Mouse (Mus musculus): ENCODE measurements around the gene Pth. TPM values are rescaled to one million over a fixed set of nuclear protein-coding genes. Genes with fewer than 3 reads are reported as not detected.

The Pth gene
- total RNA-seq (2021): not detected

GRCm38 (mm10) chr7:113388470-113388869, at the start of gene Pth:
Gene Pth, minus strand, starts transcription at chr7:113388570.
- no peak for DNase-seq

DNA sequence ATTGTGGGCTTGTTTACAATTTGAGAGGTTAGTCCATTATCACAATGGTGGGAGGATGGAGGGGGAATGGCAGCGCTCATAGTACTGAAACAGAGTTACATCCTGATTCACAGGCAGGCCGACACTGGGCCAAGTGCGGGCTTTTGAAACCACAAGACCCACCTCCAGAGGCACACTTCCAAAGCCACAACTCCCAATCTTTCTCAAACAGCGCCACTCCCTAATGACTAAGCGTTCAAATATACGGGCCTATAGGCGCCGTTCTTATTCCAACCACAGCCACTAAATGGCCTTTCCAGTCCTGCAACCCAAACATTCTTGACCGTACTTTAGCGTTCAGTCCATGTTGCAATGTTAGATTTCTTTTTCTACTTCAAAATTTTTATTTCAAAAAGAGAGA, 47.9 kb upstream of the Pth start:
- DNase-seq: no peak

DNA sequence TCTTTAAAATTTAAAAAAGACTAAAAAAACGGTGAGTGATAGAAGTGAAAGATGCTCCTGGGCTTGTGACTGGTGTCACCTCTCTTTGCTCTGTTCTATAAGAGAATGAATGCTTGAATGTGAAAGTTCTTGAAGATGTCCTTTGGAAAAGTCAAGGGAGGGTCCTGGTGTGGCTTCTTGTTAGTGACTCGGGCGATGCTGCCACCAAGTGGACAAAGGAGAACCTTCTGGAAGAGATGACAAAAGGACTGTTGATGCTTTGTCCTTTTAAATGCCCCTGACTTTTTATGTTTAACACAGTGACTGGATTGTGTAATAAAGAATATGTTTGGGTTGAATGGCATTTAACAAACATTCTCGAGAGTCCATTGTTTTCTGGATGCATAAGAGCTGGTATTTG, 45.9 kb upstream of the Pth start:
- DNase-seq: peak; percentile 71

DNA sequence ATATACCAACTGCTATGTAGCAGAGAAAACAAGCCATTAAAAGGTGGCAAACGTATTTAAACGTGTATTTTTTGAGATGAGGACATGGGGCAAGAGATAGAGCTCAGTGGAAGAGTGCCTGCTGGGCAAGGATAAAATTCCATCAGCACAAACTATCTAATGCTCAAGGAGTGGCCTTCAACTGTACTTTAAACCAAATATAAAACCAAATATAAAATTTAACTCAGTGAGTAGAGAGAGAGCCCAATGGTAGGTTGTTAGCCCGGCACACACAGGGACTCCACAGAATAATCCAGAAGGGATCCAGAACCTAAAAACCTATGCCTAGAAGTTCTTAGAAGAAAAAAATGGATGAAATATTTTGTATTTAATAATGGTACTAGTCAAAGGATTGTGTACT, 45.1 kb upstream of the Pth start:
- DNase-seq: no peak

- DNase-seq: no peak
These were observed 44.5 kb upstream of the Pth start for GRCm38 (mm10) chr7:113432891-113433290.

- no peak for DNase-seq
These were observed 32.4 kb upstream of the Pth start for GRCm38 (mm10) chr7:113420771-113421170.

DNA sequence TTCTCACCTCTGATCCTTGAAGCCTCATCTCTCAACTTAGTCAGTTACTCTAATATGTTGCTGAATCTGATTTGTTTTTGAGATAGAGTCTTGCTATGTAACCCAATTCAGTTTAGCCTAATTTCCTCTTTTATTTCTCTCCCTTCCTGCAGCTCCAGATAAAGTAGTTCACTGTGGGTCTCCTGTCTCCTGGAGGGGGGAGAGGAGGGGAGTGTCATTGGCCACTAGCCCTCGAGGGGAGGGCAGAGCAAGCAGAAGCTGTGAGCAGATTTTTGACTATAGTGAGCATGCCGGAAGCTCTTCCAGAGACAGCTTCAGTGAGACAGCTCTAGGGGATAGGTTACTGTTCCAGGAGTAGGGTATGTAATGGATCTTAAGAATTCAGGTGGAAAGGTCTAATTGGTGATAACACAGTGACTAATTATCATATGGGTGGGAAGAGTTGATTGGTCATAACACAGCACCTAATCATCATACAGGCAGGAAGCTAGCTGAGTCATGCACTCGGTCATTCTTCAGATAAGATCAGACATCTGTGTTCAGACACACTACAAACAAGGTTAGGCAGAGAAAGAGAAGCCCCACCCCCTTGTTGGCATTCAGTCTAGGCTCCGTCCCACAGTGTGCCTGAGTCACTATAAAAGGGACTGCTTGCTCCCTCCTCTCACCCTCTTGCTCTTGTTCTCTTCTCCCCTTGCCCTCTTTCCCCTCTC, 30.9 kb upstream of the Pth start:
- peak; percentile 34 for DNase-seq

- DNase-seq: no peak
These were observed 28.2 kb upstream of the Pth start for GRCm38 (mm10) chr7:113416536-113416935.

GRCm38 (mm10) chr7:113415256-113415655, 26.9 kb upstream of the Pth start:
- no peak for DNase-seq

- DNase-seq: no peak
These were observed 20.3 kb upstream of the Pth start for GRCm38 (mm10) chr7:113408712-113409111.

DNA sequence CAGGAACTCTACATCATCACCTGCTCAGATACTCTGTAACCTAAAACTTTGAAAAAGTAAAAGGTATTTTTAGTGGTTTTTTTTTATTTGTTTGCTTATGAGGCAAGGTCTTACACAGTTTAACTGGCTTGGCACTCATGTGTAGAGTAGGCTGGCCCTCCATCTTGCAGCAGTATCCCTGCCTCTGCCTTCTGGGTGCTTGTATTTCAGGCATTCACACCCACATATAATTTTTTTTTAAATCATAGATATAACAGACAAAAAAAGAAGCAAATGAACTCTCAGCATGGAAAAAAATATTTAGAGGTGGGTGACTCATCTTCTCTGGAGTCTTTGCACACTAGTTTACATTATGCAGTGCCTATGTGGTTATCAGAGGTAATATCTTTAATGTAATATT, 9.7 kb upstream of the Pth start:
- DNase-seq: no peak

- DNase-seq: no peak
These were observed 8.3 kb upstream of the Pth start for GRCm38 (mm10) chr7:113396661-113397060.

GRCm38 (mm10) chr7:113391619-113392018, 3.2 kb upstream of the Pth start:
- DNase-seq: no peak

- DNase-seq: peak; percentile 80
These were observed 10.3 kb downstream of the Pth start for GRCm38 (mm10) chr7:113377875-113378658.

- no peak for DNase-seq
These were observed 15.7 kb downstream of the Pth start for GRCm38 (mm10) chr7:113372682-113373081.

- DNase-seq: peak; percentile 78
These were observed 18.6 kb downstream of the Pth start for GRCm38 (mm10) chr7:113369620-113370340.

DNA sequence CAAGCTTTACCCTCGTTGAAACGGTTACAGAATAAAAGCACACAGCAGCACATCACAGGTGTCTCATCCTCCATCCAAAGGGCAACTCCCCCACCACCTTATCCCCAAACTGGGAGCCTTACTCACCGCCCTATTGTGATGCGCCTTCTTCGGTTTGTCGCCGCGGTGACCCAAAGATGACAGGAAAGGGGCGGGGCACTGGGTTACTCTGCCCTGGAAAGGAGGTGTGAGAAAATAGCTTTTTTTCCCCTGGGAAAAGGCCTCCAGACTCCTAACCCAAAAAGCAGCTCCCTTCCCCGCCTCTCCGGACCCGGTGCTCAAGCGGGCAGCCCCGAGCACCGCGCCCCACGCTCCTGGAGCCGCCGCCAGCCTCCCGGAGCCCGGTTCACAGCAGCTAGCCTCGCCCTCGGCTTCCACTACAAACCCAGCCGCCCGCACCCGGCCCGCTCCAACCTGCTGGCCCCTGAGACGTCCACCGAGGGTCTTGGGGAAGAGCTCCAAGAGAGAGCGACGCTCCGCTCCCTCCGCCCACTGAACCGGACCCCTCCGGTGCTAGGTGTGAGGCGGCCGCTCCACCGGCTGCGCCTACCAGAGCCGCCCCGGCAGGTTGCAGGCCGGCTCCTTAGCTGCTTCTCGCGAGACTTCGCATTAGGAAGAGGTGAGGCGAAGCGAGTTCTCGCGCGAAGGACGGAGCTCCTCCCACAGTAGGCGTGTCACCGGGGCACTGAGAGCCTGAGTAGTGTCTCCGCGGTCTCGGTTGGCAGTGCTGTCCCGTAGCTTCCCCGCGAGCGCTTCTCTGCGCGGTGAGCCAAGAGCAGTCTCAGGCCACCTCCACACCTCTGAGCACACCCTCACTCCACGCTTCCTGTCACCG, 19.4 kb downstream of the Pth start, which contains the start of gene Btbd10:
Gene Btbd10, minus strand, starts transcription at position 647 of the 874 bp plus-strand sequence.
- DNase-seq: peak; percentile 99

DNA sequence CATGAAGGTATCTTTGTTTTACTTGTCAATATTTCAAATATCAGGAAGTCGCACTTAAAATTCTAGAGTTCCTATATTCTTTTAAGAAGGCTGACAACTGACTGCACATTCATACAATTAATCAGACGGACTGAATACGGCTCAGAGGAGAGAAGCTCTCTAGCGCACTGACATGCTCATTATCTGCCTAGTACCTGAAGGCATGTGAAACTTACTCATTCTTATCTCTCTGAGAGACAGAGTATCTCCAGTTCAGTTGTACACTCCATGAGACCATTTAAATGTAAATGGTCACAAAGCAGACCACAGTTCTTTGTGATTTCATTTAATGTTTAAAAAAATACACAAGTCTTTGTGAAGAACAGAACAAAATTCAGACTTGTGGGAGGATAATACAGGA, 20.9 kb downstream of the Pth start:
- DNase-seq: no peak

DNA sequence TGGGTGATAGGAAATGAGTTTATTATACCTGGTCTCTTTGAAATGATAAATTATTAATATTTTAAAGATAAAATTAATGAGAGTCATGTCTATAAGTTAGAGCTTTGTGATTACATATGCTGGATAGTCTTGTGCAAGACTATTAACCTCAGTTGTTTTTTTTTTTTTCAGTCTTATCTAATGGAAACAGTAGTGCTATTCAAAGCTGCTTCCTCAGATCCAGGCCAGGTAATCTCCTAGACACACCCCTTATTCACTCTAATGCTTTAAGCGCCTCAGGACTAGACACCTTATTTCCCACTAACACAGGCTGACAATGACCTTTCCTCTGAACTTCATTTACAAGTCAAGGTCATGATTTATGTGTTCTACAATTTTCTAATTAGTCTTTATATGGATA, 39.3 kb downstream of the Pth start:
- no peak for DNase-seq

DNA sequence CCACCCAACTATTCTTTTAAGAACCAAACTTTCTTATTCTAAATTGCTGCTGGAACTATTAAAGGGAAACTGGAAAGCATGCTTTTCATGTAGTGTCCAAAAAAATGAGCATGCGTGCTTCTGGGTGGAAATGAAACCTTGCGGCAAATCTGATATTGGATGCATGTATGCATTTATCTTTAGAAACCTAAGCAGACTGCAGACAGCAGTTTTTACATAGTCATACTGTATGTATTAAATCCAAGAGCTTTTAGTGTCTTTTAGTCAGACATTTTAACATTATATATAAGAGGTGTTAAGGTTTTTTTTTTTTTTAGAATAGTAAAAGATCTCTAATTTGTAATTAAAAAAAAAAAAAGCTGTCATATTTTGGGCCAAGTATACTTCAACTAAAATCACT, 40.7 kb downstream of the Pth start:
- DNase-seq: no peak

DNA sequence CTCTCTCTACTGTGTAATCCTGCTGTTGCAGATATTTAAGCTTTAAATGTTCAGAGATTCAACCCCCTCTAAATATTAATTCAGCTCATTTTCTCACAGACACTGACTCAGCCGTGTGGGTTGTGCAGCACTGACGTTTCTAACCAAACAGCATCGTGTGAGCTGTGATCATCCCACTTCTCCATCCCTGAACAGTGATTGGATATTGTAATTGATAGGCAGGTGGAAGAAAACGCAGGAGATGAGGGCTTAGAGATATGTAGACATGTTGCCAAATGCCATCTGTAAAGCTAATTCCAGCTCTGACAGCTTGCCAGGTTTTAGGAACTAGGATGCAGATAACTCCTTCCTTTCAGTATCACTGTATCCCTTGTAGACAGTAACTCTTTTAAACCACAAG, 41.1 kb downstream of the Pth start:
- peak; percentile 16 for DNase-seq
